Mouse (Mus musculus) olfactory bulb, adult 2 months (tissue): ENCODE results near the gene Ezh1. TPM values are rescaled to one million over a fixed set of nuclear protein-coding genes. Genes with fewer than 3 reads are reported as not detected.

Source experiments
- H3K27ac ChIP-seq: fragments of 200-500 bp; 2 replicates; pipeline ENCODE4 v1.5.1; 2012; ENCODE audit warnings: low read depth, low read length; ENCODE audit not compliant: insufficient read depth
- H3K4me1 ChIP-seq: fragments of 200-500 bp; 2 replicates; pipeline ENCODE4 v1.6.1; 2012; ENCODE audit warnings: low read length; ENCODE audit not compliant: control insufficient read depth, insufficient read depth
- H3K4me3 ChIP-seq: fragments of 200-500 bp; 2 replicates; pipeline ENCODE4 v1.5.1; 2012; ENCODE audit warnings: mild to moderate bottlenecking, low read depth, low read length, moderate library complexity; ENCODE audit not compliant: insufficient read depth
- CTCF ChIP-seq: fragments of 200-500 bp; IDR thresholded peaks from 2 replicates; pipeline ENCODE4 v1.5.1; 2012; ENCODE audit warnings: low read depth, mild to moderate bottlenecking, low read length, moderate library complexity; ENCODE audit not compliant: insufficient read depth
- POLR2A ChIP-seq: fragments of 200-500 bp; IDR thresholded peaks from 2 replicates; pipeline ENCODE4 v1.6.1; 2012; ENCODE audit warnings: mild to moderate bottlenecking, low read depth, low read length, moderate library complexity; ENCODE audit not compliant: insufficient read depth
- WGBS: fragments of 180-500 bp; shearing (Covaris S2); methylation state at CpG from one replicate; pipeline ENCODE4 v1.1.7; 2018; 5-methylcytosine and 5-hydroxymethylcytosine counted together
- polyA plus RNA-seq: library from polyadenylated mRNA; stranded (reverse); fragments of >200 nt; gene quantifications from 2 replicates; pipeline ENCODE4 v1.2.4, GENCODE M21; 2012; ENCODE audit warnings: low replicate concordance; ENCODE audit not compliant: missing spikeins, insufficient read depth, insufficient read length

Ezh1 gene
- polyA plus RNA-seq = not detected in 2 replicates

- Histone ChIP-seq H3K27ac (no peak within 1 kb of the TSS), H3K4me3 (peak within 1 kb of the TSS; percentile 78), H3K4me1 (peaks cover 20% of the 10 kb centered on the region)
- peak; percentile 51; the same call in 1 of the 2 replicates for TF ChIP-seq POLR2A
- no peak for TF ChIP-seq CTCF
- under 1% methylated on average over 55 of the region's 56 CpGs for WGBS
These were observed at the start of gene Ezh1 for GRCm38 (mm10) chr11:101226065-101226701. TSS of gene Ezh1 (minus strand) at chr11:101226463.

- TF ChIP-seq CTCF (no peak), POLR2A (no peak; the same call in 1 of the 2 replicates)
- no peak overlapping the region for H3K4me3 ChIP-seq
- 70% methylated on average over 4 of the region's 4 CpGs for WGBS
- peaks cover 24% of the 10 kb centered on the region for H3K4me1 ChIP-seq
- no peak overlapping the region for H3K27ac ChIP-seq
These were observed 49.0 kb upstream of the Ezh1 start for GRCm38 (mm10) chr11:101275309-101275708.

GRCm38 (mm10) chr11:101272446-101272845 is 46.2 kb upstream of the Ezh1 start:
- 92% methylated on average over 3 of the region's 3 CpGs for WGBS
- H3K4me3 ChIP-seq = no peak overlapping the region
- no peak for TF ChIP-seq POLR2A
- no peak for TF ChIP-seq CTCF
- H3K4me1 ChIP-seq = peaks cover 13% of the 10 kb centered on the region
- H3K27ac ChIP-seq = no peak overlapping the region

GRCm38 (mm10) chr11:101269577-101270116 is 43.4 kb upstream of the Ezh1 start:
- Histone ChIP-seq H3K4me1 (peaks cover 8% of the 10 kb centered on the region), H3K4me3 (no peak overlapping the region), H3K27ac (no peak overlapping the region)
- TF ChIP-seq POLR2A = no peak
- TF ChIP-seq CTCF = no peak
- WGBS = 46% methylated on average over 10 of the region's 10 CpGs

- 42% methylated on average over 6 of the region's 6 CpGs for WGBS
- TF ChIP-seq CTCF = no peak
- no peak for TF ChIP-seq POLR2A
- H3K4me1 ChIP-seq = peaks cover 23% of the 10 kb centered on the region
- no peak overlapping the region for H3K27ac ChIP-seq
- no peak overlapping the region for H3K4me3 ChIP-seq
These were observed 39.6 kb upstream of the Ezh1 start for GRCm38 (mm10) chr11:101265906-101266305.

GRCm38 (mm10) chr11:101264954-101265471 is 38.8 kb upstream of the Ezh1 start:
- H3K27ac ChIP-seq = no peak overlapping the region
- no peak for TF ChIP-seq CTCF
- TF ChIP-seq POLR2A = no peak
- peak overlapping the region; percentile 13 for H3K4me3 ChIP-seq
- H3K4me1 ChIP-seq = peaks cover 31% of the 10 kb centered on the region
- WGBS = 6% methylated on average over 31 of the region's 31 CpGs

- Histone ChIP-seq H3K4me1 (peaks cover 40% of the 10 kb centered on the region), H3K4me3 (no peak overlapping the region), H3K27ac (no peak overlapping the region)
- TF ChIP-seq POLR2A = no peak
- no peak for TF ChIP-seq CTCF
- WGBS = 21% methylated on average over 3 of the region's 3 CpGs
These were observed 37.7 kb upstream of the Ezh1 start for GRCm38 (mm10) chr11:101263989-101264280.

GRCm38 (mm10) chr11:101263138-101263988 is 37.1 kb upstream of the Ezh1 start:
- Histone ChIP-seq H3K4me1 (peaks cover 43% of the 10 kb centered on the region), H3K4me3 (no peak overlapping the region), H3K27ac (no peak overlapping the region)
- TF ChIP-seq CTCF (no peak), POLR2A (no peak)
- WGBS = 24% methylated on average over 32 of the region's 32 CpGs

GRCm38 (mm10) chr11:101262272-101262967 is 36.2 kb upstream of the Ezh1 start:
- peaks cover 43% of the 10 kb centered on the region for H3K4me1 ChIP-seq
- no peak overlapping the region for H3K27ac ChIP-seq
- TF ChIP-seq POLR2A (no peak), CTCF (no peak)
- H3K4me3 ChIP-seq = no peak overlapping the region; the same call in 1 of the 2 replicates
- 8% methylated on average over 24 of the region's 24 CpGs for WGBS
